Mouse (Mus musculus) embryonic facial prominence, embryonic 15.5 days (tissue): ENCODE measurements around the gene Zfp398. TPM values are rescaled to one million over a fixed set of nuclear protein-coding genes. Genes with fewer than 3 reads are reported as not detected.

Experiments used
- ATAC-seq: fragments of 200-750 bp; cut with Nextera tagmentation; 2 replicates; pipeline ENCODE4 v1.8.0; 2017; ENCODE audit warnings: low read depth, moderate TSS enrichment; ENCODE audit not compliant: insufficient number of reproducible peaks, low FRiP score, low TSS enrichment
- H3K27ac ChIP-seq: fragments of 300-500 bp; sonication (generic); replicated peaks from 2 replicates; pipeline ENCODE4 v1.5.1; 2015; ENCODE audit warnings: mild to moderate bottlenecking, inconsistent platforms
- H3K27me3 ChIP-seq: fragments of 300-500 bp; sonication (generic); 2 replicates; pipeline ENCODE4 v1.6.1; 2015; ENCODE audit warnings: inconsistent platforms
- H3K36me3 ChIP-seq: fragments of 300-500 bp; sonication (generic); 2 replicates; pipeline ENCODE4 v1.6.1; 2015; ENCODE audit warnings: mild to moderate bottlenecking, inconsistent platforms
- H3K4me1 ChIP-seq: fragments of 300-500 bp; sonication (generic); 2 replicates; pipeline ENCODE4 v1.6.1; 2015; ENCODE audit warnings: inconsistent platforms
- H3K4me2 ChIP-seq: fragments of 300-500 bp; sonication (generic); replicated peaks from 2 replicates; pipeline ENCODE4 v1.6.1; 2015; ENCODE audit warnings: mild to moderate bottlenecking, inconsistent platforms
- H3K4me3 ChIP-seq: fragments of 300-500 bp; sonication (generic); replicated peaks from 2 replicates; pipeline ENCODE4 v1.5.1; 2015; ENCODE audit warnings: mild to moderate bottlenecking, inconsistent platforms
- H3K9ac ChIP-seq: fragments of 300-500 bp; sonication (generic); 2 replicates; pipeline ENCODE4 v1.6.1; 2015; ENCODE audit warnings: inconsistent platforms
- H3K9me3 ChIP-seq: fragments of 300-500 bp; sonication (generic); replicated peaks from 2 replicates; pipeline ENCODE4 v1.6.1; 2016; ENCODE audit warnings: inconsistent platforms
- WGBS: fragments of 180-500 bp; shearing (Covaris S2); methylation state at CpG from one replicate; pipeline ENCODE4 v1.1.7; 2015; 5-methylcytosine and 5-hydroxymethylcytosine counted together
- polyA plus RNA-seq: library from polyadenylated mRNA; unstranded; fragments of >200 nt; fragmentation: Nextera tagmentation; extraction: Ambion mirVana; gene quantifications from 2 replicates; pipeline ENCODE4 v1.2.1, GENCODE M21; 2015

Gene Zfp398
- polyA plus RNA-seq, 1 experiment from 2014 or later = 11.9 TPM

DNA sequence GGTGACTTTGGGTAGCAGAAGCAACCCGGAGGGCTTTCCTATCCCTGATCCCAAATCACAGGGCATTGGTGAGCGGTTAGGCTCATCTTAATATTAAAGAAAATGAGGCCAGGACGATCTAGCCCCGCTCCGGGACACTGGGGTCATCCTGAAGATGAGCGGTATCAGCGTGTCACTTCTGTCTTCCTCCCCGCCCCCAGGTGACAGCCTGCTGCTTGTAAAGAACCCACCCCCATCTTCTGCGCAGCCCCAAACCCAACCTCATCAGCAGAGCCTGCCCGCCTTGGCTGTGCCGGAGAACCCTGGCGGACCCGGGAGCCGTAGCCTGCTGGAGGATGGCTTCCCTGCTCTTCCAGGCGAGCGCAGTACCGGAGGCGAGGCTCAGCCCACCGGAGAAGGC lies 68.9 kb downstream of the Zfp398 start:
- Histone ChIP-seq H3K4me2 (no peak overlapping the region), H3K4me1 (no peaks in the 10 kb centered on the region), H3K9ac (no peak overlapping the region), H3K27me3 (no peaks in the 10 kb centered on the region), H3K4me3 (no peak overlapping the region), H3K36me3 (peaks cover 81% of the 10 kb centered on the region), H3K9me3 (no peaks in the 10 kb centered on the region), H3K27ac (no peak overlapping the region)
- ATAC-seq = no peak
- WGBS = 59% methylated on average over 19 of the region's 19 CpGs

DNA sequence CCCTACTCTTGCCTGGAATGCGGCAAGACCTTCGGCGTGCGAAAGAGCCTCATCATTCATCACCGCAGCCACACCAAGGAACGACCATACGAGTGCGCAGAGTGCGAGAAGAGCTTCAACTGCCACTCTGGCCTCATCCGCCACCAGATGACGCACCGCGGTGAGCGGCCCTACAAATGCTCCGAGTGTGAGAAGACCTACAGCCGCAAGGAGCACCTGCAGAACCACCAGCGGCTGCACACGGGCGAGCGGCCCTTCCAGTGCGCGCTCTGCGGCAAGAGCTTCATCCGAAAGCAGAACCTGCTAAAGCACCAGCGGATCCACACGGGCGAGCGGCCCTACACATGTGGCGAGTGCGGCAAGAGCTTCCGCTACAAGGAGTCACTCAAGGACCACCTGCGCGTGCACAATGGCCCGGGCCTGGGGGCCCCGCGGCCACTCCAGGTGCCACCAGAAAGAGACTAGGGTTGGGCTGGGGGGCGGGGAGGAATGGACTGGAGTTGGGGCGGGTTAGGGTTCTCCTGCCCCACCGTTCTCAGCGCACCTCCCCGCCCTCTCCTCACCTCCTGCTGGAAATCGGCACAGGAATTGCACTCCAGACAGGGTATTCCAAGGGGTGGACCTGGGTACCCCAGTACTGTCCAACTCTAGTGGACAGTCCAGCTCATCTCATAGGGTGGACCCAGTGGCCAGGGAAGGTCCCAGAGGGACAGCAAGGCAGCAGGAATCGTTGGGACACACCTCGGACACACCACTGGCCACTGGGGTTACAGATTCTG lies 69.6 kb downstream of the Zfp398 start:
- Histone ChIP-seq H3K27ac (no peak overlapping the region), H3K4me1 (no peaks in the 10 kb centered on the region), H3K4me2 (no peak overlapping the region), H3K9ac (no peak overlapping the region), H3K4me3 (no peak overlapping the region), H3K36me3 (peaks cover 73% of the 10 kb centered on the region), H3K9me3 (no peaks in the 10 kb centered on the region), H3K27me3 (no peaks in the 10 kb centered on the region)
- WGBS = 69% methylated on average over 44 of the region's 44 CpGs
- no peak for ATAC-seq

DNA sequence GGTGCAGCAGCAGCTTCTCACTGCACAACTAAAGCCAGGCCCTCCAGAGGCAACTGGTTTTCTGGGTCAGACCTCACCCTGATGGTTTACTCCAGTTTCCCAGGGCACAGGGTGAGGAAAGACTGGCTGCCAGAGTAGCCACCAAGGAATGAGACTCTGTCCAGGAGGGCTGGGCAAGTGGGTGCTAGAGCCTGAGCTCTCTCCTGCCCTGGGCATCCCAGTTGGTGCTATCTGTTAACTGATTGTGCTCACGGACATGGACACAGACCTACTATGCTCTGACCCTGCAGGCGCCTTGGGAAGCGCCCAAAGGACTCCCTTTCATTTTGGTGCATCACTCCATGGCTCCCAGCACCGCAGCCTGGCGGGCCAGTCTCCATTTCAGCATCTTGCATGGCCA lies 70.9 kb downstream of the Zfp398 start:
- no peak for ATAC-seq
- Histone ChIP-seq H3K4me1 (no peaks in the 10 kb centered on the region), H3K36me3 (peaks cover 63% of the 10 kb centered on the region), H3K4me3 (no peak overlapping the region), H3K9me3 (no peaks in the 10 kb centered on the region), H3K27ac (no peak overlapping the region), H3K9ac (no peak overlapping the region), H3K4me2 (no peak overlapping the region), H3K27me3 (no peaks in the 10 kb centered on the region)
- WGBS = 97% methylated on average over 5 of the region's 5 CpGs

DNA sequence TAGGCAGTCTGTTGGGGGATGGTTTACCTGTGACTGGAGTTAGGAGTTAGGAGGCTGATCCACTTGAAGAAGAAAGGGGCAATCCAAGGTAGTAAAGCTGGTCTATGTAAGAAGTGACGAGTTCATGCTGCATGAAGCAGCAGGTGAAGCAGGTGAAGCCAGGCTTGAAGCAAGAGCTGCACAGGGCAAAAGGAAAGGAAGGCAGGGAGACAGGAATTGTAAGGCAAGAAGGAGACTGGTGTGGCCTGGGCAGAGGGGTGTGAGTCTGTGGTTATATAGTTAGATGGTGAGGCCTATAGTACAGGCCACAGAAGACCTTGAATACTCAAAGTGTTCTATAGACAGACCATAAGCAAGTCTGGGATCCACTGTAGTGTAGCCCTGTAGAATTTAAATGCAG lies 73.5 kb downstream of the Zfp398 start:
- Histone ChIP-seq H3K4me3 (no peak overlapping the region), H3K9ac (no peak overlapping the region), H3K9me3 (no peaks in the 10 kb centered on the region), H3K27me3 (no peaks in the 10 kb centered on the region), H3K4me2 (no peak overlapping the region), H3K4me1 (no peaks in the 10 kb centered on the region), H3K27ac (no peak overlapping the region), H3K36me3 (peaks cover 36% of the 10 kb centered on the region)
- 82% methylated on average over 1 of the region's 1 CpGs for WGBS
- ATAC-seq = no peak

DNA sequence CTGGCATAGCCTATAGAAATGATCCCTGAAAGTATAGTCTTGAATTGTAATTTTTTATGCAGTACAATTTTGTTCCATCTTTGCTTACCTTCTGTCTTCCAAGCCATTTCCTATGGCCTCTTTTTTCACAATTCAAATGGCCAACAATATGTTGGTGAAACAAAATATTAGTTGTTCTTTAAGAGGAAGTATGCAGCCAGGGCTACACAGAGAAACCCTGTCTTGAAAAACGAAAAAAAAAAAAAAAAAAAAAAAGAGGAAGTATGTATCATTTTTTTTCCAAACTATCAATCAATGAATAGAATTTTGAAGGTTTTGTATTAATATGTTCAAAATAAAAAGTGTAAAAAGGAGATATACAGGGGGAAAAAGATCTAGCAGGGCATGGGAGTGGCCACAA lies 76.2 kb downstream of the Zfp398 start:
- no peak overlapping the region for H3K27ac ChIP-seq
- H3K4me1 ChIP-seq = no peaks in the 10 kb centered on the region
- WGBS = 48% methylated on average over 1 of the region's 1 CpGs
- no peak overlapping the region for H3K4me2 ChIP-seq
- no peaks in the 10 kb centered on the region for H3K9me3 ChIP-seq
- no peak for ATAC-seq
- peaks cover 11% of the 10 kb centered on the region for H3K36me3 ChIP-seq
- H3K27me3 ChIP-seq = no peaks in the 10 kb centered on the region
- H3K9ac ChIP-seq = no peak overlapping the region
- H3K4me3 ChIP-seq = no peak overlapping the region

DNA sequence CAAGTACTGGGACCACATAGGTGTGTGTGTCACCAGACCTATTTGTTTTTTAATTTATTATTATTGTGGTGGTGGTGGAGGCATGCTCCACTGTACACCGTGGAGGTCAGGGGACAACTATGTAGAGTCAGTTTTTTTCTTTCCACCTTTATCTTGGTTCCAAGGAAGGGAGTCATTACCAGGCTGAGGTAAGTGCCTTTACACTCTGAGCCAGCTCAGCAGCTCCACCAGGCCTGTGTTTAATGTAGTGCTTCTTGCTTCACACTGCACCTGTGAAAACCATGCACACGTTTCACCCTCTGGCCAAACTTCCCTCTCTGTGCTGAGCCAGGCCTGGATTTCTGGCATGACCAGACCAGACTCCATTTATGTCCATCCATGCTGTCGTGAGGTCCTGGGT lies 77.5 kb downstream of the Zfp398 start:
- Histone ChIP-seq H3K27me3 (no peaks in the 10 kb centered on the region), H3K9ac (no peak overlapping the region), H3K4me2 (no peak overlapping the region), H3K36me3 (no peaks in the 10 kb centered on the region; the same call in 1 of the 2 replicates), H3K9me3 (no peaks in the 10 kb centered on the region), H3K27ac (no peak overlapping the region), H3K4me1 (no peaks in the 10 kb centered on the region), H3K4me3 (no peak overlapping the region)
- 52% methylated on average over 3 of the region's 3 CpGs for WGBS
- no peak for ATAC-seq

DNA sequence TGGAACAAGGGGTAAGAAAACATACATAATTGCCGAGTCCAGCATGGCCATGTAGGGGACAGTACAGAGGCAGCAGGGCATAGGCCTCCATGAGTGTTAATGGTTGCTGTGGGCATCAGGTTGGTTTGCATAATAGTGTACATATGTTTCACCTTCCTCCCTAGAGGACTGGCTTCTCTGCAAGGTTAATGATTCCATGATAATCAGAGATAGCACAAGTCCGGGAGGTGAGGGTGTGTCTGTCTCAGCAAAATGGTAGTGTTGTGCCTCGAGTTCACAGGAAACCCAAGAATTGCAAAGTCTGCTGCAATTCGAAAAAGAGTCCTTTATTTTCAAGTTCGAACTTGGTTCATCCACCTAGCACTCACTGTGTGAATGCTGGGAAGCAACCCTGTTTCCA lies 81.6 kb downstream of the Zfp398 start:
- no peak overlapping the region for H3K9ac ChIP-seq

DNA sequence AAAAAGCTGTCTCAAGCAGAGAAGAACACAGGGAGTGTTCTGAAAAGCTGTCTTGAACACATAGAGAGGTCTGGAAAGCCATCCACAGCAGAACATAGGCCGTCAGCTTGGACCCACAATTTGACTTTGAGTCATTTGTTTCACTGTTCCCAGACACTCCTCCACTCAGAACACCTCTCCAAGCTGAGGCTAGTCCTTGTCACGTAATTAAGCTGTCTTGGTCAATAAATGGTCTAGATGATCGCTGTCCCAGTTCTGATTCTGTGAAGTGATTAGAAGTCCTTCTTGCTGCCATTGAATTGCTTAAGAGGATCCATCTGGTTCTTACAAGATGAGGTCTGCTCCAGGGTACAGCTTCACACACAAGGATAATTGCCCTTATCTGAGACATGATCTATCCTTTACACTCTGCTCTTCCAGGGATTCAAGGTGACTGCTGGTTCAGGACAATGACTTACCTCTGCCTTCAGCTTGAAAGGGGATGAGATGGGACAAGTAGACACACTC lies 83.4 kb downstream of the Zfp398 start:
- peaks cover 20% of the 10 kb centered on the region for H3K4me1 ChIP-seq
- no peak overlapping the region for H3K27ac ChIP-seq
- WGBS = 66% methylated on average over 3 of the region's 3 CpGs
- H3K4me3 ChIP-seq = no peak overlapping the region
- H3K36me3 ChIP-seq = no peaks in the 10 kb centered on the region
- no peaks in the 10 kb centered on the region for H3K27me3 ChIP-seq
- no peaks in the 10 kb centered on the region for H3K9me3 ChIP-seq
- H3K4me2 ChIP-seq = no peak overlapping the region
- no peak overlapping the region for H3K9ac ChIP-seq
- ATAC-seq = no peak

More for the DNA sequence above, 81.6 kb downstream of the Zfp398 start:
- Histone ChIP-seq H3K27me3 (no peaks in the 10 kb centered on the region), H3K27ac (no peak overlapping the region), H3K36me3 (no peaks in the 10 kb centered on the region), H3K4me3 (no peak overlapping the region), H3K4me2 (no peak overlapping the region), H3K4me1 (peaks cover 12% of the 10 kb centered on the region), H3K9me3 (no peaks in the 10 kb centered on the region)
- ATAC-seq = no peak
- WGBS = 74% methylated on average over 5 of the region's 5 CpGs

DNA sequence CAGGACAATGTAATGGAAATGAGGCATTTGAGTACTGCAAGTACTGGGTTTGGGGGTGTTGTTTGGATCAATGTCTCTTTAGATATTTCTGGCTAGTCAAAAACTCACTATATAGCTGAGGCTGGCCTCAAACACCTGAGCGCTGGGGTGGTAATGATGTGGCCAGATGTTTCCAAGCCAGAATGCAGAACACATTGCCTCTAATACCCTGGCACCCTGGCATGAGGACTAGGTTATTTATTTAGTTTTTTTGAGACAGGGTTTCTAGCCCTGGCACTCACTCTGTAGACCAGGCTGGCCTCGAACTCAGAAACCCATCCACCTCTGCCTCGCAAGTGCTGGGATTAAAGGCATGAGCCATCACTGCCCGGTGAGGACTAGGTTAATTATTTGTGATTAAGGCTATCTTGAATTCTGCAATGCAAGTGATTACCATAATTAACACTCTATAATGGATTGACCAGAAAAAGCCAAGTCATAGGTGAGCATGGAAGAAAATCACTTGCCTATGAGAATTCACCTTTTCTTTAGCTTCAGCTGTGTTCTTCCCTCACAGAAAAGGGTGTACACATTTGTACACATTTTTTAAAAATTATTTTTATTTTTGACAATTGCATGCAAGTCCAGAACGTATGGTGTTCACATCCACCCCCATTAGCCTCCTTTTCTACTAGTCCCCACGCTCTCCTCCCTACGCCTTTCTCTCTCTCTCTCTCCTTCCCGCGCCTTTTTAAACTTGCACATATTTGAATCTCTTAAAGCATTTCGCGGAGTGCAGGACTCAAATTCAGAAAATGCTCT lies 84.4 kb downstream of the Zfp398 start:
- Histone ChIP-seq H3K9me3 (no peaks in the 10 kb centered on the region), H3K4me2 (peak overlapping the region; percentile 49), H3K27ac (peak overlapping the region; percentile 99), H3K9ac (no peak overlapping the region; the same call in 1 of the 2 replicates), H3K4me3 (peak overlapping the region; percentile 86), H3K27me3 (no peaks in the 10 kb centered on the region), H3K36me3 (no peaks in the 10 kb centered on the region), H3K4me1 (peaks cover 20% of the 10 kb centered on the region)
- no peak for ATAC-seq
- 26% methylated on average over 11 of the region's 11 CpGs for WGBS

DNA sequence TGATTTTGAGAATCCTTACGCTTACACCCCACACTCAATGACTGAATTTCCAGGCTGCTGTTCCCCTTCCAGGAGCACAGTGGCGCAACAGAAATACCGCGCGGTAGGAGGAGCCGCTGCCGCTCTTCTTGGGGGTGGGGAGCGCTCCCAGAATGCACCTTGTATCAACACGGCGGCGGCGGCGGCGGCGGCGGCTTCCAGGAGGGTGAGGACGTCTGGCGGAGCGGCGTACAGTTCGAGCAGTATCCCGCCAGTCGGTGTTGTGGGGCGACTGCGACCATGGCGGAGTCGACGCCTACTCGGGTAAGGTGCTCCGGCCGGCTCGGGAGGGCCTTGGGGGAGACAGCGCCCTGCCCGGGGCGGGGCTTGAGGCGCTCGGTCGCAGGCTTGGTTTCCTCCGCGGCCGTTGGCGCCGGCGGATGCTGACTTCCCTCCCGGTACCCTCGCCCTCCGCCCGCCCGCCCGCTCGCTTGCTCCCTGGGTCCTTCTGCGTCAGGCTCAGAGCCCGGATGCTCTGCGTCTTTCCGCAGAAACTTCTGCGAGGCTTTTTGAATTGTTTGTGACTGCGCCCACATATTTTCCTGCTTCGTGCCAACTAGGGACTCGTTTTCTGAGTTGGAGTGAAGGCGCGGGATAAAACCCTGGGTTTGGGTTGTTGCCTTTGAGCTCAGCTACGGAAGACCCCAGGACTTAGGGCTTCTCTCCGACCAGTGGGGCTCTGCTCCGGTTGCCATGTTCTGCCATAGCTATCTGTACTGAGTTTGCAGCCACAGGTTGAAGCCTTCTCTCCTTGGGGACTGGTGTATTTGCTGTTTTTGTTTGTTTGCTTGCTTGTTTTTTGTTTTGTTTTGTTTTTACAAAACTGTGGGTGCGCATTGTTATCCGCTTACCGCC lies 85.2 kb downstream of the Zfp398 start, which contains the start of gene Zfp212:
Gene Zfp212, plus strand, starts transcription at position 30 of the 894 bp plus-strand sequence.
- H3K36me3 ChIP-seq = 0 out of 2 replicates have a peak, but pooled peaks cover 2% of the 10 kb centered on the region
- no peaks in the 10 kb centered on the region for H3K27me3 ChIP-seq
- H3K4me2 ChIP-seq = peak within 1 kb of the TSS; percentile 49
- peak within 1 kb of the TSS; percentile 99 for H3K27ac ChIP-seq
- H3K4me1 ChIP-seq = peaks cover 20% of the 10 kb centered on the region
- peak; percentile 93 for ATAC-seq
- WGBS = under 1% methylated on average over 67 of the region's 67 CpGs
- no peaks in the 10 kb centered on the region for H3K9me3 ChIP-seq
- peak within 1 kb of the TSS; percentile 86 for H3K4me3 ChIP-seq
- H3K9ac ChIP-seq = peak within 1 kb of the TSS; percentile 64
